Mouse (Mus musculus) adrenal gland, postnatal 25 days (tissue): ENCODE measurements around the gene Gm4491. TPM values are rescaled to one million over a fixed set of nuclear protein-coding genes. Genes with fewer than 3 reads are reported as not detected.

Experiments used
- DNase-seq: peaks from one replicate; pipeline ENCODE4 v3.0.0; 2021; ENCODE audit warnings: mixed read lengths
- total RNA-seq: library from RNA; stranded (reverse); gene quantifications from 2 replicates; pipeline ENCODE4 v1.2.3, GENCODE M21; 2021

Gm4491 gene
- total RNA-seq, 1 experiment from 2014 or later: not detected

DNA sequence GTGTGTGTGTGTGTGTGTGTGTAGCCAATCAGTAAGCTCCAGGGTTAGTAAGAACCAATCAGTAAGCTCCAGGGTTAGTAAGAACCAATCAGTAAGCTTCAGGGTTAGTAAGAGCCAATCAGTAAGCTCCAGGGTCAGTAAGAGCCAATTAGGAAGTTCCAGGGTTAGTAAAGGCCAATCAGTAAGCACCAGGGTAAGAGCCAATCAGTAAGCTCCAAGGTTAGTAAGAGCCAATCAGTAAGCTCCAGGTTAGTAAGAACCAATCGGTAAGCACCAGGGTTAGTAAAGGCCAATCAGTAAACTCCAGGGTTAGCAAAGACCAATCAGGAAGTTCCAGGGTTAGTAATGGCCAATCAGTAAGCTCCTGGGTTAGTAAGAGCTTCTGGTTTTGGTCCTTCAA, 32.8 kb downstream of the Gm4491 start:
- no peak for DNase-seq

DNA sequence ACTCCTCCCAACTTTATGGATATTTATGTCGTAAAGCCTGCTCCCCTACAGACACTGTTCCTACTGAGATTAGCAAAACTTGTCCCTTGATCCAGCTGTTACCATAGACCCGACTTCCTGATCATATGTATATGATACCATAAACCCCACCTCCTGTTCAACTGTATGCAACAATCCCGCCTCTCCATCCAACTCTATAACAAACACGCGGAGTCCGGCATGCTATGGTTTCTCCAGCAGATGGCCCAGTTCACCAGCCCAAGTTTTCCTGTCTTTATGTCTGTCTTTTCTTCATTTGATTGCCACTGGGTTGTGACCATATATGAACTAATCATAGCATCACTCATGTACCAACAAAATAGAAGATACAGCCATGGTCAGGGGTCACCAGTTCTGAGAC, 40.1 kb downstream of the Gm4491 start:
- no peak for DNase-seq

DNA sequence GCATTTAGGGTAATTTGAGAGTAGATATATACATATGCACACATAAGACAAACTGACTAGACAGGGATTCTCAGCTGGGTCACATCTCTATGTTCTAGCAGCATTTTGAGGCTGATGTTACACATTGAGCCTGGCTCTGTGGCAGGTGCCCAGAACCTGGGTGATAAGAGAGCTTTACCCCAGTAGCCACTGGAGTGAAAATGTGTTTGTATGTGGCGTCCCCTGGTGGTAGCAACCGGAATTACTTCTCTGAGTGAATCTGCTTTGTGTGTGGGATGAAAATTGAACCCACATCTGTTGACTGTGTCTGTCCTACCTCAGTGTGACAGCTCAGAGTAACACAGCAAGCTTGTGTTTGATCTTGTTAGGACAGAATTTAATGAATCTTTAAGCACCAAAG, 45.8 kb downstream of the Gm4491 start:
- peak; percentile 36 for DNase-seq

DNA sequence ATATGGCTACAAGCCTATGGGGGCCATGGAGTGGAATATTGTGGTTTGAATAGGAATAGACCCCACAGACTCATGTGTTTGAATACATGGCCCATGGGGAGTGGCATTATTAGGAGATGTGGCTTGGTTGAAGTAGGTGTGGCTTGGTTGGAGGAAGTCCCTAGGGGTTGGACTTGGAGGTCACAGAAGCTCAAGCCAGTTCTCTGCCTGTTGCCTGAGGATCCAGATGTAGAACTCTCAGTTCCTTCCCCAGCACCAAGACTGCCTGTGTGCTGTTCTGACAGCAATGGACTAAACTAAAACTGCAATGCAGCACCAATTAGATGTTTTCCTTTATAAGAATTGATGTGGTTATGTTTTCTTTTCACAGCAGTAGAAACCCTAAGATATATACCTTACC, 49.6 kb downstream of the Gm4491 start:
- DNase-seq: no peak

Other genes with a start within 250 kb of the Gm4491 start
- gene Zmym2, start 229.2 kb downstream of the Gm4491 start, total RNA-seq: 59.4 and 65.4 TPM in 2 replicates
- not detected in 2 replicates for gene Gja3, start 57.8 kb downstream of the Gm4491 start, total RNA-seq
- gene Gjb2, start 11.2 kb downstream of the Gm4491 start, total RNA-seq: 20.6 and 30.1 TPM in 2 replicates
- not detected in 2 replicates for gene Gjb6, start 17.7 kb upstream of the Gm4491 start, total RNA-seq